Mouse (Mus musculus): Measurements from ENCODE around the gene Atxn2l.
"Not testable (repeated sequence)": the region's sequence is repeated elsewhere in the genome, so short reads cannot be mapped to it uniquely, and the experiment has no call there.

Gene Atxn2l

DNA sequence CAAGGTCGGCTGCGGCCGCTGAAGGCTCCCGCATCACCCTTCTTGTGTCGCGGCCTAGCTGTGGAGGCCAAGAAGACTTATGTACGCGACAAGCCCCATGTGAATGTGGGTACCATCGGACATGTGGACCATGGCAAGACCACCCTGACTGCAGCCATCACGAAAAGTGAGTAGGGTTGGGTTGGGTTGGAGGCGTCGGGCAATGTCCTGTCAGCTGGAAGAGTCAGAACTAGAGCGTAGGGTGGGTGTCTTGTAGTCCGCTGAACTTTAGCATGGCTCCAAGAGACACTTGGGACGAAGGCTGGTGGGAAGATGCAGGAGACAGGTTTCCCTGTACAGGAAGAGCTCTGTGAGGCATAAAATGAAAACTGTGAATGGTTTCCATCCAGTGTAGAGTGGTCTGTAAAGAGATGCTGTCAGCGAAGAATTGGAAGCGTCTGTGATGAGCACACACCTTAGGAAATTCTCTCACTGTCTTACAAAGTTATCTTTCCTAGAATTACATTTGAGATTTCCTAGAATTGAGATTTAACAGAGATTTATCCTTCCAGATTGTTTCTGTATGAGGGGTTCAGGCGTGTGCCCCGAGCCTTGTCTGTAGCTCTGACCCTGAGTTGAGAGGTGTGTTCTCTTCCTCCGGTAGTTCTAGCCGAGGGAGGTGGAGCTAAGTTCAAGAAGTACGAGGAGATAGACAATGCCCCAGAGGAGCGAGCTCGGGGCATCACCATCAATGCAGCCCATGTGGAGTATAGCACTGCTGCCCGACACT is 15.4 kb downstream of the Atxn2l start:
- not testable (repeated sequence) for DNase-seq

DNA sequence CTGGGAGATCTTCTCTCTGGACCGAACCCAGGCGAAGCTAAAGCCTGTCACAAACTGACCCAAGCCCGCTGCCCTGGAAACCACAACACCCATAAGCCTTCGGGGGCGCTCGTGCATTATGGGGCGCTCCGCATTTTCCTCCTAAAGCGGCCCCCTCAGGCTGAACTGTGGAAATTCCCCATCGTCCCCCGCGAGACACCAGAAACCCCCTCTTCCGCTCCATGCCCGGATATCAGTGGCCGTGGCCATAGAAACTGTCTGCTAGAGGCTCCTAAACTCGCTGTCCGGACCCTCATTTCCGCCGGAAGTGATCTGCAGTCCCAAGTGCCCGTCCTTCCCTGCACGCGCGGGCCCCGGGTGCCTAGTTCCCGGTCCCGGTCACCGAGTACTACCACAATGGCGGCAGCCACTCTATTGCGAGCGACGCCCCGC is 16.2 kb downstream of the Atxn2l start, which contains the start of gene Tufm:
Gene Tufm (plus strand): TSS at position 310 of the 432 bp plus-strand sequence.
- DNase-seq, result peak; percentile 98

DNA sequence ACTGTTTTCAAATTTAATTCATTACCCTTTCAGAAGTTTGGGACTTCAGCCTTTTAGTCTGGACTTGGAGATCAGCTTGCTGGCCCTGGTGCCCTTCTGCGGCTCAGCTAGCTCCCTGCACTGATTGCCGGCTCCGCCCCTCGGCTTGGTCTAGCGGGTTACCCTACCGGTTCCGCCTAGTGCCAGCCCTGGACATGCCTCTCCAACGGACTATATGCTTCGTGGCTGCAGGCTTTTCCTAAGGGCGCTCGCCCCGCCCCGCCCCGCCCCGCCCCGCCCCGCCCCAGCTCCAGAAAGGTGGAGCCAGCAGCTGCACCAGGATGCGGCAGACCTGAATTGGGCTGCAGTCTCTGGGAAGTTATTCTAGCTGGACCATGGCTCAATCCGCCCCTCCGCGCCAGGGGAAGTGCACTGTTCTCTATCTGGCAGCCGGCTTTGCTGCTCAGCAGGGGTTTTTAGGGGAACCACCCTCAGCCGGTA is 20.8 kb downstream of the Atxn2l start:
- peak; percentile 95 for DNase-seq

DNA sequence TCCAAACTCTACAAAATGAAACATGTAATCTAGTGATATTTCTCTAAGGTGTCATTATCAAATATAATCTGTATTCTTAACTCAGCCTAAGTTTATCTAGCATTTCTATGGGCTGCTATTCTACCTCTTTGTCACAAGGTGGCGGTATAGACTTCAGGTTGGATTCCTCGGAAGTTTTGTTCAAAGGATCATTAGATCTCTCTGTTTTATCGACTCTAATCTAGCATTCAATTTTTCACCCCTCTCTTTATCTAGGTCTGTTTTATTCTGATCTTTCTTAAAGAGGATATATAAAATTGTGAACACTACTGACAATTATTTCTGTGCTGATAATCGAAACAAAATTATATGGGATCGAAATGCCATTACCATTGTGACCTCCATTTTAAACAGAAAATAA is 21.5 kb downstream of the Atxn2l start:
- no peak for DNase-seq

DNA sequence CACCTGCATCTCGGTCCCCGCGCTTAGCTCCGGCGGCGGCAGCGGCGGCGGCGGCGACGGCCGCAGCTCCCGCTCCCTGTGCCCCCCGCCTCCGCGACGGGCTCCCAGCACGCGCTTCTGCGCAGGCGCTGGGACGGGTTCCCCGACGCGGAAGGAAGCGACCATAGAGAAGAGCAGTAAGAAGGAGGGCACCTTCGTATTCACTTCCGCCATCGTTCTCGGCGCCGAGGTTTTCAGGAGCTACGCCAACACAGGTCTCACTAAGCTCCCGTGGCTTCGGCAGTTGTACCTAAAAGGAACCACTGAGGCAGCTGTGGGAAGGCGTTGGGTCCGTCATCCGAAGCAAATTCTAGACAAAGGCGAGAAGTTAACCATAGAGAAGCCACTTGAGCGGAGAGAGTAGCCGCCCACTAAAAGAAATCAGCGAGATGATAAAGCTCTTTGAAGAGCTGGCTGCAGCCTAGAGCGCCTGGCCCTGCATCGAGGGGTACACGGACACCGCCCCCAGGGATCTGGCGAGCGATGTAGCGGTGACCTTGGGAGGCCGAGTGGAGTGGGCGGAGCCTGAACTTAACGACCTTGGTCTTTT is 28.1 kb downstream of the Atxn2l start, which contains the start of gene Sh2b1:
Gene Sh2b1 (minus strand): TSS at position 432 of the 589 bp plus-strand sequence.
- peak; percentile 91 for DNase-seq

DNA sequence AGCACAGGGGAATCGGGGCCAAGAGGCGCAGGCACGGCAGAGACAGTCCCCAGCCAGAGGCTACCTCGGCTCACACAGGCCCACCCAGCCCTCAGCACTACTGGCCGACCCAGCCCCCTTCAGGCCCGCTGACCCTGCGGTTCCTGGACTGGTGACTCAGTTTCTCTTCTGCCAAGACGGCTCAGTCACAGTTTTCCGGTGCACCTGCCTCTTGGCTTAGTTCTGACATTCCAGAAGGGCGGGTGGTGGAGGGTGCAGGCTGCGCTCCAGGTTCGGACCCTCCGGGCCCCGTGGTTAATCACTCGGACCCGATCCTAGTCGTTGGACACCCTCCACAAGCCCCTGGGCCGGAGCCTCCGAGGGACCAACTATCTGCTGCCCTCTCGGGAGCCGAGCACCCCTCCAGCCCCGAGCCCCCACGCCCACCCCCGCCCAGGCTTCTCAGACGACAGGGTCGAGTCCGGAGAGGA is 28.7 kb downstream of the Atxn2l start:
- DNase-seq, result peak; percentile 19

DNA sequence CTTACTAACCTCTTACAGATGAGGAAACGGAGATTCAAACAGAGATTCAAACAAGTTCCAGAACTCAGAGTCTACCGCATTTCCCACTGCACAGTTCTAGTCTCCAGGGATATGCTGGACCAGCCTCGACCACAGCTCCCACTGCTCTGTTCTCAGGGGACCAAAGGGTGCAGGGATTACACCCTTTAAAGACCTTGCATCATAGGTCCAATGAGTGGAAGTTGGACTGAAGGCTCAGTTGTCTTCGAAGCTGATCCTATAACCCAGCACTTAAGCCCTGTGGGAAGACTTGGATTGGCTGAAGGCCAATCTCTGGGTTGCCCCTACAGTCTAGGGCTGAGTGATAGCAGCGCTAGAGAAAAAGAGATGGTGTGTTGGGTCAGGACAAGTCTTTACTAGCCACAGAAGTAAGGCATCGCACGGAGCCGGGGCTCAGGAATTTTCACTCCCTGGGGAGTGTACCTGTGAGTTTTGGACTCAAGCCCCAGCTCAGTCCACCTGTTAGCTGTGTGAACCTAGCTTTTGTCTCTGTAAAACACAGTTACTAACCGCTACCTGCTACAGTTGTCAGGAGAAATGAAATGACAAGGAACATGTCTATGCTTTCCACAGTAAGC is 29.7 kb downstream of the Atxn2l start:
- DNase-seq, result no peak

DNA sequence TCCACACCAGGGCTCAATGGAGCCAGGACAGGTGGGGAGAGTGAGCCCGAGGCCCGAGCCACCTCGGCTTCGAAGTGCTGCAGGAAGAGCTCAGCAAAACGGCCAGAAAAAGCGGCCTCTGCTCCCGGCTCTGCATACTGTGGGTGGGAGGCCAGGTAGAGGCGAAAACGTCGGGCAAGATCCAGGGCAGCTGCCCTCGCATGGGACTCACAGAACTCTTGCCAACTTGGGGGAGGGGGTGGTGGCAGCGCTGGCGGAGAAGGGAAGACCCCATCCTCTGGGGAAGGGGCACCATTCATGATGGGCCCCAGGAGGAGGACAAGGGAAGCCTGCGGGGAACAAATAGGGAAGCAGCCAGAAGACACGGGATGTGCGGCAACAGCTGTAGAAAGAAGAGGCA is 30.5 kb downstream of the Atxn2l start:
- DNase-seq, result no peak

DNA sequence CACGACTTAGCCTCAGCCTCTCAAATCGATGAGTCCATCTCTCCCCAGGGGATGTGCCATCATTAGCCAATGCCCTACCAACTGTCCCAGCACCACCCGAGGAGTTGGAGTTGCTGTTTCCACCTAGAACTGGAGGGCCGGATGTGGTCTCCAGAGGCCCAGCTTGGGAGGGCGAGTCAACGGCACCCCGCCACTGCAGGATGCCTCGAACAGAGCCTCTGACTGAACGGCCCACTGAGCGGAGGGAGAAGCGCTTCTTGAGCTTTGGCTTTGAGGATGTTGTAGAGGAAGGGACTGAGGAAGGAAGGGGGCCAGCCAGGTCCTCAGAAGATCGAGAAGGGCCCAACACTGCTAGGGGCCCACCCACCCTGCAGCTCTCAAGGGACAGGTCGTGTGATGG is 30.9 kb downstream of the Atxn2l start:
- DNase-seq, result no peak

DNA sequence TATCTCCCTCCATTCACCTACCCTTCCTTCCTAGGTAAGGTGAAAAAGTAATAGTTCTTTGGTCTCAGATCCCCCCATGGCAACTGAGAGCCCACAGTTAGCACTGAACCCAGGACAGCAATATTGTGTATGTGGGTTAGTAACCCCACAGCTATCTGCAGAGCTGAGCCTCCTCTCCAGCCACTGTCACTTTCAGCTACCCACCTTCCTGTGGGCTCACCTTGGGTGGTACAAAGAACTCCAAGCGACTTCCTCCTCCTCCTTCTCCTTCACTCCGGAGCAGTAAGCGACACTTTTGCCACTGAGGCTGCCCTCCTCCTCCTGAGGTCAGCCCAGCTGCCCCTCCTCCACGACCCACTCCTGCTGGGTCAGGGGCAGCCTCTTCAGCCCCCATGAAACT is 31.4 kb downstream of the Atxn2l start:
- DNase-seq, result no peak

DNA sequence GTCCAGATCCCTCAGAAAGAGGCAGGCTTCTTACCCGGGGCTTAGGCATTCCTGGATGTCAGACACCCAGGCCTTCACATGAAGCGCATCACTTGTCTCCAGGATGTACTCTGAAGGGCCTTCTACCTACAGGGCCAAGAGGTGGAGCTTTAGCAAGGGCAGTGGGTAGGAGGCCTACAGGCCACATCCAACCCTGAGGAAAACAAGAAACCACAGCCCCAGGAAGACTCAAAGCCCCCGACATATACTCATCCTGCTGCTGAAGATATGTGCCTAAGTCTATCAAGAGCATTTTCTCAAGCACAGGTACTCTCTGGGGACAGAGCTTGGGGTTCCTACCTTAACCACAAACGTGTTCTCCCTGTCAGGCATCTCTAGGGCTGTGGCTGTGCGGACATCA is 31.9 kb downstream of the Atxn2l start:
- DNase-seq, result no peak

DNA sequence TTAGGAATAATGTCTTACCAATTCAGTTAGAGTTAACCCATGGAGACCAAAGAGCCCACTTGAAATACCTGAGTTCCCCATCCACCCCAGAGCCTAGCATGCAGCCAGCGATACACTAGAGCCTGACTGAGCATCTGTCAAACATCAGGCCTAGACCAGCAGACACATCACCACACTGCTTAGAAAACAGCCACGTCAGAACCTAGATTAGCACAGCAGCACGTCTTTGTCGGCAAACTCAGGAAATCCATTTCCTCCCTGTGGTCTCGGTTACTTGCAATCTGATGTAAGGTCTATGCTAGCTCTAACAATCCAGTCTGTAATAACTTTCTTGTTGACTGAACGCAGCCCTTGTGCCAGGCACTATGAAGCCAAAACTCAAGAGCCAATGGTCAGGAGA is 33.2 kb downstream of the Atxn2l start:
- no peak for DNase-seq

DNA sequence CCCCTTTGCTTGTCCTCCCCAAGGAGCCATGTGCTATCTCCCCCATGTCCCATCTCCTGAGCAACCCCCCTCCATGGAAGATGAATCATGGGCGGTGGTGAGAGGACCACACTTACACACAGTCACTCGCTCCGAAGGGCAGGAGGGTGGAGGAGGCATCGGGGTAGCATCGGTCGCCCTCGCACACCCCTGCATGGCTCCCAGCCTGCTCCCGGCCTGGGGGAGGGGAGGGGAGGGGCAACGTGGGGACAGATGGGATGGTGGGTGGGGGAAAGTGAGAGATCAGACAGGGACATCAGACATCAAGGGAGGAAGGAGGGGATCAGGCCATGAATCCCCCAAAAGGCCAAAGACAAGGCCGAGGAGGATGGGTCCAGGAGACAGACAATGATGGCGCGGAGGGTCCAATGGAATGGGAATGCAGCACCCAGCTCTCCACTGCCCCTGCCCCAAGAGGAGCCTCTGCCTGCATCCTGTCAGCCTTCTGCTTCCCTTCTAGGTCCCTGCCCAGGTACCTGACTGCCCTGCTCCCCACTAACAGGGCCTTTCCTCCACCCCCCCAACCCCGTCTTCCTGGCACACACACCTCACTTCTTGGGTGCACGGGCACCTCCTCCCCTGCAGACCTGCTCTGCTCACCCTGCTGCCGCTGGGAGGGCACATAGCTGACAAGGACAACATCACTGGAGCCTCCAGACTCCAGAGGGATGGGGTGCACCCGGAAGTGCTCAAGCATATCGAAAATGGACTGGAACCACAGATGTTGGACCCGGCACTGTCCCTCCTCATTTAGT is 35.2 kb downstream of the Atxn2l start:
- DNase-seq, result no peak

DNA sequence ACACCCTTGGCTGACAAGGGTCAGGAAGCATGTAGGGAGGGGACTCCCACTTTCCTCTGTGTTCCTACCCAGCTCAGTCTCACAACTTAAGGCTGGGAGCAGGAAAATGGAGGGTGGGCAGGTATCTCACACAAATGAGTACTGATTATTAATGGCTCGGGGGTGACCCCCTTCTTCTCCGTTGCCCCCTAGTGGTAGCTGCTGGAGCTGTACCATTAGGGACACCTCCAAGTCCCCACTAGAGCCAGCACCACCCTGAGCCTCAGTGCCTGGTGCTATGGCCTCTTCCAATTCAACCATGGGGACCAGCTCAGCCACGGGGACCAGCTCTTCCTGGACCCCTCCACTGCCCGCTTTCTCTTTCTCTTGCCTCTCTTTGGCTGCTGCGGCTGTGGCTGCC is 36.0 kb downstream of the Atxn2l start:
- DNase-seq, result peak; percentile 44

DNA sequence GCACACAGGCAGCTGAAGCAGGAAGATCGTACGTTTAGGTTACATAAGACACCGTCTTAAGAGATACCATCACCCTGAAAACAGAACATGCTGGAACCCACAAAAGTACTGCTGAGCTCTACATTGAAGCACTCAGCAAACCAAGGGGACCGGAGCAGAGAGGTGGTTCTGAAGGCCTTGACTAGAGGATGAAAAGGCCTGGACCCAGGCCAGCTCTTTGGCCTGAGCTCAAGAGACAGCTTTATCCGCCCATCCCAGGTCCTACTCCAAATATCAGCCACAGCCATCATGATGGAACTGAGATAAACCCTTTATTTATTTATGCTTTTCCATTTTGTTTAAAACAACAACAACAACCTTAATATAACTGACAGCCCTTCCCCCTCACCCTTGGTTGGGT is 36.5 kb downstream of the Atxn2l start:
- DNase-seq, result no peak

DNA sequence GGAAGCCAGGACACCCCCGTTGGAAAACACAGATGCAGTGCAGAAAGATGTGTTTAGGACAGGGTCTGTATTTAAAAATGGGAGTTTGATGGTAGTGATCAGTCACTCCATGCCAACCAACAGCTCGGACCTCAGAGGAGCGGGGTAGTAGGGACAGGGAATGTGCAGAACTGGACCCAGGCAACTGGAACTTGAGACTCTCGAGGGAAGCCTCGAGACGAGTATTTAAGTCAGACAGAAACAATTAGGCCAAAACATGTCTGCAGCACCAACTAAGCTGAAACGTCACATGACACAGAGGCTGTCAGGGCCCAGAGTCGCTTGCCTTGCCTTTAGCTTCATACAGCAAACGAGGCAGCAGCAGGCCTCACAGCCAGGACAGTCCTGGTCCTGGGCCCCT is 37.1 kb downstream of the Atxn2l start:
- no peak for DNase-seq

DNA sequence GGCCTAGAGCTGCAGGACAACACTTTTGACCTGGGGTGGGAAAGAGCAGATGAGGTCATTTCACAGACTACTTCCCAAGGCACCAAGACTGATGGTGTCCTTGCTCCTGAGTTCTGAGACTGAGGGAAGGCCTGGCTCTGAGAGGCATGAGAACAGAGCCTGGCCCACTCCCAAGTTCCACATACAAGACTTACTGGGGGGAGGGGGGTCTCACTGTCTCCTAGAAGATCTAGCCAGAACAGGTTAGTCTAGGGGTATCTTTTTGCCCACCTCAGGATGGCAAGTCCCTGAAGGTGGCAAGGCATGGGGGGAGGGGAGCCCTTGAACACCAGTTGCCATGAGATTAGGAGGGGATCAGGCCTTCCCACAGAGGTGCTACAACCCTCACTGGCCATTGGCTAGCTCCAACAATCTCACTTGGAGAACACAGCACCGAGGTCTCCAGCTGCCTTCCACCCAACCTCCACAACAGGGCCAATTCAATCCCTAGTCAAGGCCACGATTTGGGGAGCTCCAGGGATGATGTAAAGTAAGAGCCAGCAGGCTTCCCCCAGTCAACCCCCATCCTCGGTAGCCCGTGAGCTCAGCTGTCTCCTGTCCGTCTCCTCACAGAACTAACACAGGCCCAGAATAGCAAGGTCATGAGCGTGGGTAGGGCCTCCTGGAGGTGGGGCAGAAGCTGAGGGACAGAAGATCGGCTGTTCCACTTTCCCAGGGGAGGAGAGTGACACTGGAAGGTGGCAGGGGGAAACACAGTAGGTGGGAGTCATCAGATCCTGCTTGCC is 37.8 kb downstream of the Atxn2l start:
- DNase-seq, result peak; percentile 22

DNA sequence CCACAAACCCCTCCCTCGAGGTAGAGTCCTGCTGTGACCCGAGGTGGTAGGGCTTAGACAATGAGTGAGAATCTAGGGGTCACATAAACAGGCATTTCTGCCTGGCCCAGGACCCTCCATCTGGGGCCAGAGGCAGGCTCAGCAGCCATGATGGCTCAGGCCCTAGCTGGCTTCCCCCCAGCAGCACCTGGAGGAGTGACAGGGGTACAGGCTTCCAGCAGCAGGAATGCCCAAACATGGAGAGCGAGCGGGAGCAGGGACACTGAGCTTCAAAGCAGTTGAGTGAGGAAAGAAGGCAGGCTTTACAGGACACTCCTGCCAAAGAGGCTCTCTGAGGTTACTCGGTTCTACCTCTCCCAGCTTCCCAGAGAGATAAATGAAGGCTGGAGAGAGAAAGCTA is 38.4 kb downstream of the Atxn2l start:
- no peak for DNase-seq

DNA sequence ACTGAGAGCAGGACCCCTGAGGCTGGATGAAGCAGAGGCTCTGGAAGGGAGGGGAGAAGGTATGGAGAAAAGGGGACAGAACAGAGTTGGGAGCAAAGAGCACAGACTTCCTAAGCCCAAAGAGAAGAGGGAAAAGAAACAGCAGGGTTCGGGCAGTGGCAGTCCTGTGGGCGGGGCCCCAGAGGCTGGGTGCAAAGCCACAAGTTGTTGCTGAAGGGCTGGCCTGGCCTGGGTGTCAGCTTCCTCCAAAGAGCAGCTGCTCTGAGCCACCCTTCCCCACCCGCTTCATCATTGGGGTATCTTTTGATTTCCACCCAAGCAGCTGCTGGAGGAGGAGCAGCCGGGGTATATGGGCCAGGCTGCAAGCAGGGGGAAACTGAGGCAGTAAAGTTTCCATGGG is 39.1 kb downstream of the Atxn2l start:
- DNase-seq, result peak; percentile 47

DNA sequence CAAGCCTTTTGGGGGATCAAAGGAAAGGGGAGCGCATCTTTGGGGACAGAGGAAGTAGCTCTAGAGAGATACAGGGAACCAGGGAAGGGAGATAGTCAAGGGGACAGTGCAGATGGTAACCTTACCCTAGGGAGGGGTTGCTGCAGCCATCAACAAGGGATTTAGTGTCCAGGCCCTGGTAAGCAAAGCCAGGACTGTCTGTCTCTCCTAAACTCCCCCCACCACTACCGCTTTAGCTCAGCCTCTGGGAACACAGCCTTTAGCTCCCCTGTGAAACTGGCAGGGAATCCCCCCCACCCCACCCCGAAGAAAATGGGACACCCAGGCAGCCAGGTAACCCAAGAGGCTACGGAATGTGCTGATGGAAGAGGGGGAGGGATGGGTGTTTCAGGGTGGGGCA is 39.7 kb downstream of the Atxn2l start:
- no peak for DNase-seq

DNA sequence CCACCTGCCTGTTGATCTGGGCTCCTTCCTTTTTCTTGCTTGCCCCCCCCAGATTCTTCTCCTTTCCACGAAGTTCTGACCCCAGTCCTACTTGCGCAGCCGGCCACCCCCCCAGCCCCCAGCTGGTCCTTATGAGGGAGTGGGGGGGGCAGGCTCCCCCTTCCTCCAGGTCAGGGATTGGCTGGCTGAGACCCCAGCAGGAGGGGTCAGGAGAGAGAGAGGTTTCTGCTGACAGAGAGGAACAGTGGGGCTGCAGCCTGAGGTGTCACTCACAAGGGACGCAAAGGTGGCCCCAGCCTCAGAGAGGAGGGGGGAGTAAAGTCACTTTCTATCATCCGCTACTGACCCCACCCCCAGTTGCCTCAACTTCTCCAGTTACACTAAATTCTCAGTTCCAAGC is 40.2 kb downstream of the Atxn2l start, which contains the start of gene Atp2a1:
Gene Atp2a1 (minus strand): TSS at position 105 of the 400 bp plus-strand sequence.
- DNase-seq, result no peak

DNA sequence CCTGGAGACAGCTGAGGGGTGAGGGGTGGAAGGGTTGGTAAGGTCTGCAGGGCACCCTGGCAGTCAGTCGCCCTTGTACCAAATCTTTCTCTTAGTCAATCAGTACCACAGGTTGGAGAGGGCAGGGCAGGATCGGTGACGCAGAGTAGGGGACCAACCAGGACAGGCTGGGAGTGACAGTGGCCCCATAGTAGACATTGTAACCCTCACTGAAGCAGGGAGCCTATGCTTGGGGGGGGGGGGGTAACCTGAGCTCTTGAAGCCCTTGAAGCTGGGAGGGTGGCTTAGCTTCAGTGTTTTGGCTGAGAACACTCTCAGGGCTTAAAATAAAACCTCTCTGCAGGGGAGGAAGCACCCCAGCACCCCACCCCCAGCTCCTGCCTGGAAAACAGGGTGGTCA is 41.6 kb downstream of the Atxn2l start:
- no peak for DNase-seq
